Mouse (Mus musculus): ENCODE measurements around the gene Fam181a. TPM values are rescaled to one million over a fixed set of nuclear protein-coding genes. Genes with fewer than 3 reads are reported as not detected.

The Fam181a gene
- not detected for total RNA-seq (2021)
- long read RNA-seq, experiment 1, result 0 reads
- long read RNA-seq, experiment 2, result 0 reads

GRCm38 (mm10) chr12:103310744-103311267, at the start of gene Fam181a:
Gene Fam181a (plus strand): TSS chr12:103310975.
- no peak for DNase-seq

GRCm38 (mm10) chr12:103262017-103262865, 48.5 kb upstream of the Fam181a start:
- peak; percentile 71 for DNase-seq

- no peak for DNase-seq
Observed at GRCm38 (mm10) chr12:103266605-103267004, 44.2 kb upstream of the Fam181a start.

GRCm38 (mm10) chr12:103272176-103272575, 38.6 kb upstream of the Fam181a start:
- no peak for DNase-seq

- DNase-seq, result no peak
Observed at GRCm38 (mm10) chr12:103273051-103273450, 37.7 kb upstream of the Fam181a start.

- no peak for DNase-seq
Observed at GRCm38 (mm10) chr12:103273732-103274131, 37.0 kb upstream of the Fam181a start.

- no peak for DNase-seq
Observed at GRCm38 (mm10) chr12:103276422-103276821, 34.4 kb upstream of the Fam181a start.

- no peak for DNase-seq
Observed at GRCm38 (mm10) chr12:103281491-103281890, 29.3 kb upstream of the Fam181a start.

GRCm38 (mm10) chr12:103281912-103282311, 28.9 kb upstream of the Fam181a start:
- DNase-seq, result peak; percentile 57

- DNase-seq, result no peak
Observed at GRCm38 (mm10) chr12:103282936-103283335, 27.8 kb upstream of the Fam181a start.

- no peak for DNase-seq
Observed at GRCm38 (mm10) chr12:103283411-103283810, 27.4 kb upstream of the Fam181a start.

GRCm38 (mm10) chr12:103287276-103287675, 23.5 kb upstream of the Fam181a start:
- no peak for DNase-seq

- DNase-seq, result no peak
Observed at GRCm38 (mm10) chr12:103292366-103292765, 18.4 kb upstream of the Fam181a start.

- peak; percentile 46 for DNase-seq
Observed at GRCm38 (mm10) chr12:103296292-103296691, 14.5 kb upstream of the Fam181a start.

GRCm38 (mm10) chr12:103300493-103300892, 10.3 kb upstream of the Fam181a start:
- DNase-seq, result no peak

GRCm38 (mm10) chr12:103301645-103302044, 9.1 kb upstream of the Fam181a start:
- DNase-seq, result peak; percentile 81

GRCm38 (mm10) chr12:103302960-103303359, 7.8 kb upstream of the Fam181a start:
- no peak for DNase-seq

- DNase-seq, result peak; percentile 54
Observed at GRCm38 (mm10) chr12:103306224-103306623, 4.6 kb upstream of the Fam181a start.

GRCm38 (mm10) chr12:103306720-103307119, 4.1 kb upstream of the Fam181a start:
- peak; percentile 77 for DNase-seq

- no peak for DNase-seq
Observed at GRCm38 (mm10) chr12:103311921-103312320, 1.1 kb downstream of the Fam181a start.

GRCm38 (mm10) chr12:103313274-103313673, 2.5 kb downstream of the Fam181a start:
- DNase-seq, result no peak

GRCm38 (mm10) chr12:103313871-103314639, 3.3 kb downstream of the Fam181a start:
- DNase-seq, result no peak
